Mouse (Mus musculus) limb, embryonic 10.5 days (tissue): ENCODE measurements around the gene Cstb. TPM values are rescaled to one million over a fixed set of nuclear protein-coding genes. Genes with fewer than 3 reads are reported as not detected.

ENCODE experiments used
- DNase-seq: peaks from one replicate; pipeline ENCODE4 v3.0.0-alpha.2; 2017; ENCODE audit warnings: low spot score
- H3K27ac ChIP-seq: fragments of 300-500 bp; sonication (generic); 2 replicates; pipeline ENCODE4 v1.5.1; 2016; ENCODE audit warnings: mild to moderate bottlenecking
- H3K27me3 ChIP-seq: fragments of 300-500 bp; sonication (generic); 2 replicates; pipeline ENCODE4 v1.6.1; 2016; ENCODE audit warnings: low read depth, mild to moderate bottlenecking; ENCODE audit not compliant: poor library complexity, severe bottlenecking
- H3K36me3 ChIP-seq: fragments of 300-500 bp; sonication (generic); 2 replicates; pipeline ENCODE4 v1.6.1; 2016; ENCODE audit warnings: mild to moderate bottlenecking, moderate library complexity
- H3K4me1 ChIP-seq: fragments of 300-500 bp; sonication (generic); 2 replicates; pipeline ENCODE4 v1.6.1; 2016
- H3K4me3 ChIP-seq: fragments of 300-500 bp; sonication (generic); 2 replicates; pipeline ENCODE4 v1.5.1; 2016; ENCODE audit warnings: mild to moderate bottlenecking, moderate library complexity
- H3K9me3 ChIP-seq: fragments of 300-500 bp; sonication (generic); replicated peaks from 2 replicates; pipeline ENCODE4 v1.6.1; 2016; ENCODE audit warnings: mild to moderate bottlenecking
- WGBS: fragments of 180-500 bp; shearing (Covaris S2); methylation state at CpG from one replicate; pipeline ENCODE4 v1.1.7; 2016; 5-methylcytosine and 5-hydroxymethylcytosine counted together
- microRNA-seq: library from miRNA; unstranded; fragments of <30 nt; microRNA quantifications from one replicate; pipeline ENCODE4, GENCODE M21; 2017
- polyA plus RNA-seq: library from polyadenylated mRNA; unstranded; fragments of >200 nt; fragmentation: Nextera tagmentation; extraction: Ambion mirVana; gene quantifications from 2 replicates; pipeline ENCODE4 v1.2.1, GENCODE M21; 2016

Gene Cstb
- polyA plus RNA-seq, 1 experiment from 2014 or later = 152 TPM

DNA sequence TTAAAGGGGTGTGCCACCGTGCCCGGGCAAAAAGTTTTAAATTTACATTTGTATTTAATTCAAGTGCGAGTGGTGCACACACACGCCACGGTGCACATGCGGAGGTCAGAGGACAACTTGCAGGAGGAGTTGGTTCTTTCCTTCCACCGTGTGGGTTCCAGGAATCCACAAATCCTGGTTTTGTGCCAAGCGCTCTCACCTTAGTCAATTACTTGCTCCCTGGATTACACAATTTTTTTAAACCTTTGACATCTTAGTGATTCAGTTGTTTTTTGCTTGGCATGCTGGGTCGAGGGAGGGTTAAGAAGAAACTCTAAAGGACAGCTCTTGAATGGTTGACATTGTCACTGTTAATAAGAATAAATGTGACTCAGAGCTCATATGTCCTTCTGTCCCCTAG lies 41.2 kb downstream of the Cstb start:
- no peak overlapping the region for H3K27ac ChIP-seq
- peaks cover 34% of the 10 kb centered on the region for H3K4me1 ChIP-seq
- no peaks in the 10 kb centered on the region for H3K9me3 ChIP-seq
- H3K36me3 ChIP-seq = no peaks in the 10 kb centered on the region
- no peak for DNase-seq
- H3K27me3 ChIP-seq = peaks cover 7% of the 10 kb centered on the region; the same call in 1 of the 2 replicates
- H3K4me3 ChIP-seq = no peak overlapping the region
- WGBS = 89% methylated on average over 9 of the region's 9 CpGs

DNA sequence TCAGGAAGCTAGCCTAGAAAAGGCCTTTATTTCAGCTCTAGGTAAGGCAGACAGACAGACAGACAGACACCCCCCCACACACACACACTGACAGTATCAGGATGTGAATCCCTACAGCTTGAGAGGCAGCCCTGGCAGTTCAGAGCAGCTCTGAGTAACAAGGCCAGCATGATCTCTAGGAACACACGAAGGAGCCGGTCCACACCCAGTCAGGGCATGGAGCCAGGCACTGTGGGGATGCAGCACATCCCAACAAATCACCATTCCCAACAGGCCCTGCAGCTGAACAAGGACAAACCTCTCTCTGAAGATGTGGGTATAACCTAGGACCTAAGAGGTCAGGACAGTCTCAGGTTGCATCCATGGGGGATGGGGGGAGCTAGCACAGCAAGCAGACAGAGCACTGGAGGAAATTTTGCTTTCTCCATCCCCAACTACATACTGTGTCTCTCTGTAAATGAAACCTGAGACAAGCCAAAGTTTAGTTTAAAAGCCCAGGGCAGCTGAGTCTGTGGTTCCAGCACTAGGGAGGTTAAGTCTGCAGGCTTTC lies 42.4 kb downstream of the Cstb start:
- WGBS = 61% methylated on average over 2 of the region's 2 CpGs
- peaks cover 34% of the 10 kb centered on the region for H3K4me1 ChIP-seq
- peaks cover 7% of the 10 kb centered on the region; the same call in 1 of the 2 replicates for H3K27me3 ChIP-seq
- DNase-seq = no peak
- peak overlapping the region; percentile 42; the same call in 1 of the 2 replicates for H3K27ac ChIP-seq
- no peaks in the 10 kb centered on the region for H3K9me3 ChIP-seq
- H3K4me3 ChIP-seq = no peak overlapping the region
- H3K36me3 ChIP-seq = no peaks in the 10 kb centered on the region

DNA sequence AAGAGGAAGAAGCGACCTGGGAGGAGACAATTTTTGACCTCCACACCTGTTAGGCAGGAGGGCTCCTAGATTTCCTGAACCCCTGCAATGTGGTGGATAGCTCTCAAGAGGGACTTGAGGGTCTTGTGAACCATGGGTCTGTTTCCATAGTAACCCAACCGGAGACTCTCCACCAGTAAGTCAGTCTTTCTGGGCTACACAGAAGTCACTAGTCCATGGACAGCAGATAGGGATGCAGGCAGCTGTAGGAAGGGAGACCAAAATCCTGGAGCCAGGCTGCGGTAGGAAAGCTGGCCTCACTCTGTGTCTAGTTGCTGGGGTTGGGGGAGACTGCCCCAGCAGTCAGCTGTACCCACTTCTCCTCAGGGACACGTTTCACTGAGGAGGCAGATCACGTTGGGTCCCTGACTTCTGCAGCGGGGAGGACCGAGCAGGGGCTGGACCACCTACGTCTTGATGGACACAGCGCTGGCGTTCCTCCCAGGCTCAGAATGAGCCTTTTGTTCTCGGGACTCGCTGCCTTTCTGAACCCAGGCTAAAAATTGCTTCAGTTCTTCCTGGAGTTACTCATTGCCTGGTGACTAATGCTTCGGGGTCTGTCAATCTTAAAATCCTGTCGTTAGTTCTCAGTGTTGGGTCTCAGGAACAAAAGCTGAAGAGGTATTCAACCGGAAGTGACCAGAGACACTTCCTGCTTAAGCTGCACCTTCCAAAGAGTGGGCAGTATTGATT lies 45.3 kb downstream of the Cstb start:
- DNase-seq = no peak
- H3K27ac ChIP-seq = no peak overlapping the region
- H3K9me3 ChIP-seq = no peaks in the 10 kb centered on the region
- H3K4me3 ChIP-seq = no peak overlapping the region
- WGBS = 70% methylated on average over 15 of the region's 15 CpGs
- no peaks in the 10 kb centered on the region for H3K27me3 ChIP-seq
- no peaks in the 10 kb centered on the region for H3K36me3 ChIP-seq
- peaks cover 16% of the 10 kb centered on the region for H3K4me1 ChIP-seq

DNA sequence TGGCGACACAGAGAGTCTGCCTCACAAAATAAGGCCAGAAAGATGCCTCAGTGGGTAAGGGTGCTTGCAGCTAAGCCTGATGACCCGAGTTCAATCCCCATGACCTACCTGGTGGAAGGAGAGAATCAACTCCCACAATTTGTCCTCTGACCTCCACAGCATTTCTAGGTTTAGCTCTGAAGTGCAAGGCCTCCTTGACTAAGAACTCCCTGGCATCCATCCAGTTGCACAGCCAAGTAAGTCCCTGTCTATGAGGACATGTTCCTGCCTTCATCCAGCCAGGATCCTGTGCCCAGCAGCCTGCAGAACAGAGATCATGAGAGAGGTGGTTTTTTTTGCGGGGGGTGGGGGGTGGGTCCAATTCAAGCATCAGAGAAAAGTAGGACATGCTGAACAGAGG lies 46.6 kb downstream of the Cstb start:
- Histone ChIP-seq H3K4me3 (no peak overlapping the region), H3K36me3 (no peaks in the 10 kb centered on the region), H3K27me3 (no peaks in the 10 kb centered on the region), H3K4me1 (peaks cover 12% of the 10 kb centered on the region), H3K27ac (no peak overlapping the region), H3K9me3 (no peaks in the 10 kb centered on the region)
- 86% methylated on average over 3 of the region's 3 CpGs for WGBS
- no peak for DNase-seq

DNA sequence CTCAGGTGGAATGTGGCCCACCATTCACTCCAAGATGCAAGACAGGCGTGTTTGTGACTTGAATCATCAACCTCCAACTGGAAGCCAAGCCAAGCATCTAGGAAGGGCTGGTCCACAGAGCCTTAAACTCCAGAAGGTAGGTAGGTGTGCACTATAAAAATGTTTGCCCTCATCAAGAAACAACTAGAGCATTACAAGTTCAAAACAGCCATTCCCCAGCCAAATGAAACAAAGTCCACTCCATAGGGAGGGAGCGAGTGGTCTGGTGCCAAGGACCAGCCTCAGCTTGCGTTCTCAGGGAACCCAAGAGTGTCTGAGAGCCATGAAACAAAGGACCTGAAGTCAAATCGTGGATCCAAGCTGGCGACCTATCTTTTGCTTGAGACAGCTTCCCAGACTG lies 48.0 kb downstream of the Cstb start:
- peaks cover 2% of the 10 kb centered on the region for H3K4me1 ChIP-seq
- H3K27ac ChIP-seq = no peak overlapping the region
- H3K27me3 ChIP-seq = no peaks in the 10 kb centered on the region
- H3K4me3 ChIP-seq = no peak overlapping the region
- WGBS = 69% methylated on average over 5 of the region's 5 CpGs
- no peaks in the 10 kb centered on the region for H3K36me3 ChIP-seq
- no peaks in the 10 kb centered on the region for H3K9me3 ChIP-seq
- no peak for DNase-seq

DNA sequence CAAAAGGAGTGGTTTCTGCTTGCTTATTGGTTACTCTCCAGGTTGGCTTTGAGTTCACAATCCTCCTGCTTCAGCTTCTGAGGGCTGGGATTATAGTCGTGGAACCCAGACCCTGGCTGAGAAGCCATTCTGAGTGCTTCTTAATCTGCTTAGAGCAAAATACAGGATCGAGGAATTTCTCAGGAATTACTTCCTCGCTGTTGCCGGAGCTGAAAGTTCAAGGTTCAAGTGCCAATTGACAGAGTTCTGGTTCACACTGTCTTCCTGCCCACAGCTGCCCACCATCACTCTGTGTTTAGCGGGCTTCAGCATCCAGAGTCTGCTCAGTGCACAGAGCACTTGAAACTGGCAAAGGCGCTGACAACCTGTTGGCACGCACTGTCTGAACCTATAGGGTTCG lies 49.3 kb downstream of the Cstb start:
- Histone ChIP-seq H3K36me3 (no peaks in the 10 kb centered on the region), H3K4me1 (no peaks in the 10 kb centered on the region; the same call in 1 of the 2 replicates), H3K27me3 (no peaks in the 10 kb centered on the region), H3K4me3 (no peak overlapping the region), H3K27ac (no peak overlapping the region), H3K9me3 (no peaks in the 10 kb centered on the region)
- 82% methylated on average over 8 of the region's 8 CpGs for WGBS
- no peak for DNase-seq

DNA sequence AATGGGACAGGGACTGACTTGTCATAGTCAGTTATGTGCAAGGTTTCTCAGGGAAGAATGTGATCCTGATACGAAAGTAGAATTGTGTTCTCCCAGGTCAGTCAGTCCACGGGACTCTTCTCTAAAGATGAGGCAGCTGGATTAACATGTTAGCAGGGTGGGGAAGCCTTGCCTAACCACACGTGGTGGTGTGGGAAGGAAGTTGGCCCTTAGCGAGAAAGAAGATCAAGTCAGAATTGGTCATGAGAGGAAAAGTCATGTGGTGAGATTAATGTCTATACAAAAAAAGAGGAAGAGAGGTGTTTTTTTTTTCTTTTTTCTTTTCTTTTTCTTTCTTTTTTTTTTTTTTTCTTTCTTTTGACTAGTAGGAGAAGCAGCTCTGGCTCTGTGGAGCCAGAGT lies 51.4 kb downstream of the Cstb start:
- Histone ChIP-seq H3K36me3 (no peaks in the 10 kb centered on the region), H3K4me3 (no peak overlapping the region), H3K27ac (no peak overlapping the region), H3K9me3 (no peaks in the 10 kb centered on the region), H3K4me1 (peaks cover 6% of the 10 kb centered on the region), H3K27me3 (peaks cover 14% of the 10 kb centered on the region)
- no peak for DNase-seq
- 81% methylated on average over 4 of the region's 4 CpGs for WGBS

Small RNAs within 50 kb of the gene (microRNA-seq; reads per million reads assigned to microRNA genes)
- gene Mir6410 (not detected), gene Mir6907 (2.6 reads per million), gene Mir6908 (1.8 reads per million)

Other genes with a start within 250 kb of the Cstb start
- gene Pwp2, start 240.5 kb upstream of the Cstb start, polyA plus RNA-seq = 35.0 and 38.6 TPM in 2 replicates
- 10.3 and 13.1 TPM in 2 replicates for gene Trappc10, start 181.0 kb upstream of the Cstb start, polyA plus RNA-seq
- 38.7 and 38.8 TPM in 2 replicates for gene Agpat3, start 73.2 kb upstream of the Cstb start, polyA plus RNA-seq
- 355 and 359 TPM in 2 replicates for gene Rrp1, start 12.6 kb upstream of the Cstb start, polyA plus RNA-seq
- gene Pdxk, start 39.3 kb downstream of the Cstb start, polyA plus RNA-seq = 11.7 and 11.8 TPM in 2 replicates
- gene Olfr1358, start 91.8 kb downstream of the Cstb start, polyA plus RNA-seq = not detected in 2 replicates
- gene Ilvbl, start 148.7 kb downstream of the Cstb start, polyA plus RNA-seq = 27.2 and 38.8 TPM in 2 replicates
- 15.7 and 19.7 TPM in 2 replicates for gene Syde1, start 166.3 kb downstream of the Cstb start, polyA plus RNA-seq
- not detected in 2 replicates for gene Olfr1357, start 192.4 kb downstream of the Cstb start, polyA plus RNA-seq